Mouse (Mus musculus) G1E (cell line): Measurements from ENCODE around the gene Phb.
A peak's percentile ranks its signal among the peaks of the same experiment; 100 is the strongest.

Experiments used
- CTCF ChIP-seq: IDR thresholded peaks from 2 replicates; pipeline ENCODE4 v1.5.1; 2012; ENCODE audit warnings: low read depth, low read length, inconsistent platforms, mixed read lengths
- GATA1 ChIP-seq: IDR thresholded peaks from 2 replicates; pipeline ENCODE4 v1.6.1; 2012; ENCODE audit warnings: borderline replicate concordance, low read length, inconsistent platforms, mixed read lengths
- POLR2AphosphoS5 ChIP-seq: IDR thresholded peaks from 2 replicates; pipeline ENCODE4 v1.6.1; 2012; ENCODE audit warnings: low read depth, low read length, inconsistent platforms; ENCODE audit not compliant: insufficient replicate concordance
- TAL1 ChIP-seq: conservative IDR thresholded peaks from 2 replicates; pipeline ENCODE4 v1.6.1; 2012; ENCODE audit warnings: low read depth, low read length, inconsistent platforms, mixed read lengths

DNA sequence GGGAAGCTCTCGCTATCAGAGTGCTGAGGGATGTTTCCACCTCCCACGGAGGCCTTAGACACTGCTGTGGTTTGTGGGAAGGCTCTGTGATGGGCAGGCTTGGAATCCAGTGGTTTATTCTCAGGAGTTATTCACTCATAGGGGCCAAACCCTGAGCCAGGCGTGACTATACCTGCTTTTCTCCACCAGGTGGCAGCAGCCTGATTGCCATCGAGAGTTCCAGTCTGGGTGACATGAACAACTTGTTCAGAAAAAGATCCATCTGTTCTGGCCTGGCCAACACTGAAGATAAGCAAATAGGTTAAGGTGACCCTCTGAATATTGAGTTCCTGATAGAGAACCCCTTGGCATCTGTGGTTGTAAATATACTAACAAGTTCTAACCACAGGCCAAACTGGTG is 19.3 kb downstream of the Phb start:
- peak; percentile 96 for TF ChIP-seq CTCF
- peak; percentile 39 for TF ChIP-seq TAL1
- TF ChIP-seq GATA1 = no peak
- TF ChIP-seq POLR2AphosphoS5 = no peak
